Mouse (Mus musculus) liver, postnatal 0 days (tissue): ENCODE results near the gene Ankrd6.

Source experiments
- CTCF ChIP-seq: sonication (generic); IDR thresholded peaks from 2 replicates; pipeline ENCODE4 v1.5.1; 2016; ENCODE audit warnings: antibody characterized with exemption, low read depth
- EP300 ChIP-seq: IDR thresholded peaks from 2 replicates; pipeline ENCODE4 v1.6.1; 2016; ENCODE audit warnings: antibody characterized with exemption, low read depth, mild to moderate bottlenecking

GRCm38 (mm10) chr4:32834541-32834940 is 116.1 kb downstream of the Ankrd6 start:
- no peak for TF ChIP-seq CTCF
- no peak for TF ChIP-seq EP300
